Mouse (Mus musculus): Measurements from ENCODE around the gene Olfr1277. TPM values are rescaled to one million over a fixed set of nuclear protein-coding genes. Genes with fewer than 3 reads are reported as not detected.

Gene Olfr1277
- not detected for total RNA-seq (2021)
- long read RNA-seq, experiment 1 = 0 reads
- long read RNA-seq, experiment 2 = 0 reads

DNA sequence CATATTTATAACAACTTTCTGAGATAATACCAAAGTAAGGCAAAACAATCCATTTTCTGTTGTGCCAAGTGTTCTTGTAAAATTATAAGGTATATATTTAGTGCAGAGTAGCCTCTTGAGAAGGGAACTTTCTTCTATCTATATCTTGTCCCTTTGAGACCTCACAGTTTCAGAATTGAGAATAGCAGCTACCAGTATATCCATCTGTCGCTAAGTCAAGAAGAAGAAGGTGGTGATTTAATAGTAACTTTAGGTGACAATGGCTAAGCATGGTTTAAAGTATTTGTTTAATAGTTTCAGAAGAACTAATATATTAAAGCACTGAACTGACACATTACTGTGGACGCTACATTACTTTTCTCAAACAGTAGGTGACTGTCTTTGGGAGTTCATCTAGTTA, at the start of gene Olfr1277:
Gene Olfr1277, minus strand, starts transcription at position 101 of the 400 bp plus-strand sequence.
- no peak for DNase-seq (ENCODE audit: low spot score in 2 of 2)

DNA sequence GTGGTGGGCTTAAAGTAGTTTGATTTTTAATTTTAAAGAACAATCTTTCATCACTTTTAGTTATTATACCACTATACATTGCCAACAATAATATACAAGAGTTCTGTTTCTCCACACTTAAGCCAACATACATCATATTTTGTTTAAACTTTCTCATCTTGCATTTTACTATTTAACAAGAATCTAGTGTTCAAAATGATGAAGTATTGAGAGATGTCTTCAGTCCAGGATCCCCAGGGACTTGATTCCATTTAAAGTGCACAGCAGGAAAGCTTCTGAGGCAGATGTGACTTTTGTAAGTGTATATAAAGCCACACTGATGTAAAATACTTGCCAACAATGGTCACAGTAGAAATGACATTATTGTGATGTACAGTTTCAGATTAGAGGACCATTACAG, 39.8 kb upstream of the Olfr1277 start, which contains the start of gene Olfr1280:
Gene Olfr1280, plus strand, starts transcription at position 301 of the 400 bp plus-strand sequence.
- DNase-seq (ENCODE audit: low spot score in 2 of 2) = no peak

DNA sequence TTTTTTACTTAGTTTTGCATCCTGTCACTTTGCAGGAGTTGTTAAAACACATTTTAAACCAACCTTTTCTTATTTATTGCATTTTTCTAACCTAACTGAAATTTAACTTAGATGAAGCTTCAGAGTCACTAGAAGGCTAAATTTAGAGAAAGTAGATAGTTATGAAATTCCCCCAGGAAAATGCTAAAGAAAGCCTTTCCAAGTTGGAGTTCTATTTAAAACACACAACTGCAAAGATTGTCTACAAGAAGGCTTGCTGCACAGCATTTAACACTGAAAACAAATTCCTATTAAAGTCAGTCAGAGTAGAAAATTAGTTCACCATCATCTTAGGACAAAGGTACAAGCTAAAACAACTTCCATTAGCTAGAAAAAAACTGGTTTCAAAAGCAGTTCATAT, 26.5 kb upstream of the Olfr1277 start, which contains the start of gene Olfr1279:
Gene Olfr1279, plus strand, starts transcription at position 262 of the 400 bp plus-strand sequence.
- DNase-seq (ENCODE audit: low spot score in 2 of 2) = no peak

DNA sequence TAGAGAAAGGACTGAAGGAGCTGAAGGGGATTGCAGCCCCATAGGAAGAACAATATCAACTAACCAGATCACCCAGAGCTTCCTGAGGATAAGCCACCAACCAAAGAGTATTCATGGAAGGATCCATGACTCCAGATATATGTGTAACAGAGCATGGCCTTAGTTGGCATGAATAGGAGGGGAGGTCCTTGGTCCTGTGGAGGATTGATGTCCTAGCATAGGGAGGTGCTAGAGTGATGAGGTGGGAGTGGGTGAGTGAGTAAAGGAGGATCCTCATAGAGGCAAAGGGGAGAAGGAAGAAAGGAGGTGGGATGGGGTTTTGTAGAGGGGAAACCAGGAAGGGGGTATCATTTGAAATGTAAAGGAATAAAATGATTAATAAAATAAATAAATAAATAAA, 24.6 kb upstream of the Olfr1277 start:
- no peak for DNase-seq (ENCODE audit: low spot score in 2 of 2)

DNA sequence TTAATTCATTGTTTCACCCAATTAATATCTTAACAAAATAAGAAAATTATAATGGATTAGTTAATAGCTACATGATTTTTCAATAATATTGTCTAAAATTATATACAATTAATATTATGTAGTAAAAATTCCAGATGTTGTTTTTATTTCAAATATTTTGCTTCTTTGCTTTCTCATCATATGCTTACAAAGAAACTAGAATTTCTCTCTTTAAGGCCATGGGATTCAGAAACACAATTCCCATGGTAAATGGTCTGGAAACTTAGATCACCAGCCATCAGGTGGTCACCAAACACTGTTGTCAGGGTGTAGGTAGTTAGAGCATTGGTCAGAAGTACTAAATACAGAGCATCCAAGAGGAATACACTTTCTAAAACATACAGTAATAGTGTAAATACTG, 15.9 kb upstream of the Olfr1277 start, which contains the start of gene Olfr1278:
Gene Olfr1278, plus strand, starts transcription at position 301 of the 400 bp plus-strand sequence.
- no peak for DNase-seq (ENCODE audit: low spot score in 2 of 2)

DNA sequence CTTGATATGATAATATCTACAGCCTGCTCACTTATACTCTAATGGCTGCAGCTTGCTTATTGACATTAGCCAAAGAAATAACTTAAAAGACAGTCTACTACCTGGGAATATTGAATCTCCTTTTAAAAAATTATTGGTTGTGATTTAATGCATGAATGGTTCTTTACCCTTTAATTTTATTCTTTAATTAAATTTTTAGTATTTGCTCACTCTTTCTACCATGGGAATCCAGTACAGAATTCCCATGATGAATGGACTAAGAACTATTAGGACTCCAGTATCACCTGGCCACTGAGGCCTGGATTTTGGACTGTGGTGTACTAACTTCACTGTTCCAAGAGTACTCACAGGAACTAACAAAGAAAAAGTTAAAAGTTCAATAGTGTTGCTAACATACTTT, 19.7 kb downstream of the Olfr1277 start, which contains the start of gene Olfr1276:
Gene Olfr1276, plus strand, starts transcription at position 301 of the 400 bp plus-strand sequence.
- DNase-seq (ENCODE audit: low spot score in 2 of 2) = no peak

DNA sequence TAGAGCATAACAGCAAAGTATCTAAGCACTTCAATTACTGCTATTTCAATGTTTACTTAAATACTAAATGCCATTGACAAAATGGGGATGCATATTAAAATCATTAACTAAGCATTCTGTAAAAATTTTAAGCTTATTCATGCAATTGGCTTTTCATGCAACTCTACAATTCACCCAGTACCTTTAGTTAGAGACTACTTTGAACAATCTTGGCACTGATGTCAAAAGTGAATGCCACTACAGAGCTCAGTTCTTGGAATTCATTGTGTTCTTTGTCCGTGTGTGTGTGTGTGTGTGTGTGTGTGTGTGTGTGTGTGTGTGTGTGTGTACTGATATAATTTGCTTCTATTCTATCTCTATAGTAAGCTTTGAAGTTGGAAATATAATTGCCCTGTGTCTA, 38.7 kb downstream of the Olfr1277 start, which contains the start of gene Olfr1275:
Gene Olfr1275, minus strand, starts transcription at position 101 of the 400 bp plus-strand sequence.
- no peak for DNase-seq (ENCODE audit: low spot score in 2 of 2)

DNA sequence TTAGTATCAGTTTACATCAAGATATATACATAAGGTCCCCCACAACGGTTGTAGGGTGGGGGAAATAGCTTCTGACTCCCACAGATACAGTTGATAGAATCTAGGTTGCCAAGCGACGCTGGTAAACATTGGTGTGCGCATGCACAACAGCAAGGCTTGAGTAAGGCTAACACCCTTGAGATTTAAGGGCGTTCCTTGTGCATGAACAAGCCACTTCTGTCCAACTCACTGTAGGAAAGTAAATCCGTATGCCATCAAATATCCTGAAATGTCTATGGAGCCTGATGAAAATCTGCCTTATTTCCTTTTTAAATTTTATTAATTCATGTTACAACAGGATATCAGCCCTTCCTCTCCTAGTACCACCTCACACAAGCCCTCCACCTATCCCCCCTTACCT, 44.4 kb downstream of the Olfr1277 start, which contains the start of gene 4930430A15Rik:
Gene 4930430A15Rik, minus strand, starts transcription at position 101 of the 400 bp plus-strand sequence.
- no peak for DNase-seq (ENCODE audit: low spot score in 2 of 2)

Other genes with a start within 250 kb of the Olfr1277 start
- gene Gm13941, start 168.1 kb downstream of the Olfr1277 start, total RNA-seq (2021) = not detected
- gene Gm15130, start 121.2 kb downstream of the Olfr1277 start, total RNA-seq (2021) = not detected
- gene 4930430A15Rik, start 44.5 kb downstream of the Olfr1277 start, total RNA-seq (2021) = not detected
- gene Olfr1275, start 38.8 kb downstream of the Olfr1277 start, total RNA-seq (2021) = not detected
- gene Olfr1276, start 19.6 kb downstream of the Olfr1277 start, total RNA-seq (2021) = not detected
- not detected for gene Olfr1278, start 16.0 kb upstream of the Olfr1277 start, total RNA-seq (2021)
- not detected for gene Olfr1279, start 26.5 kb upstream of the Olfr1277 start, total RNA-seq (2021)
- gene Olfr1280, start 39.9 kb upstream of the Olfr1277 start, total RNA-seq (2021) = not detected
- not detected for gene Olfr1281, start 52.4 kb upstream of the Olfr1277 start, total RNA-seq (2021)
- gene Olfr1282, start 62.0 kb upstream of the Olfr1277 start, total RNA-seq (2021) = not detected
- gene Olfr1283, start 92.7 kb upstream of the Olfr1277 start, total RNA-seq (2021) = not detected
- gene Olfr1284, start 101.4 kb upstream of the Olfr1277 start, total RNA-seq (2021) = not detected
- not detected for gene Olfr1286, start 149.0 kb upstream of the Olfr1277 start, total RNA-seq (2021)
- gene Olfr1287, start 175.0 kb upstream of the Olfr1277 start, total RNA-seq (2021) = not detected
- not detected for gene Olfr1288, start 200.0 kb upstream of the Olfr1277 start, total RNA-seq (2021)
- not detected for gene Olfr1289, start 206.7 kb upstream of the Olfr1277 start, total RNA-seq (2021)
- gene Olfr1290, start 219.7 kb upstream of the Olfr1277 start, total RNA-seq (2021) = not detected
- gene Olfr1291-ps1, start 223.1 kb upstream of the Olfr1277 start, total RNA-seq (2021) = not detected